Mouse (Mus musculus) testis, adult 2 months (tissue): Measurements from ENCODE around the gene Smap1.

Experiments used
- CTCF ChIP-seq: fragments of 200-500 bp; IDR thresholded peaks from 2 replicates; pipeline ENCODE4 v1.5.1; 2012; ENCODE audit warnings: low read depth, mild to moderate bottlenecking, inconsistent platforms, low read length, moderate library complexity; ENCODE audit not compliant: control insufficient read depth, insufficient read depth, insufficient replicate concordance
- POLR2A ChIP-seq: fragments of 200-500 bp; IDR thresholded peaks from 2 replicates; pipeline ENCODE4 v1.6.1; 2012; ENCODE audit warnings: low read depth, mild to moderate bottlenecking, inconsistent platforms, low read length, moderate library complexity; ENCODE audit not compliant: control insufficient read depth

GRCm38 (mm10) chr1:23826887-23827758 lies 95.0 kb downstream of the Smap1 start:
- peak; percentile 65; the same call in 1 of the 2 replicates for TF ChIP-seq CTCF
- no peak for TF ChIP-seq POLR2A
